Mouse (Mus musculus): Measurements from ENCODE around the gene Itga11.
"Not testable (repeated sequence)": the region's sequence is repeated elsewhere in the genome, so short reads cannot be mapped to it uniquely, and the experiment has no call there.

Itga11 gene

DNA sequence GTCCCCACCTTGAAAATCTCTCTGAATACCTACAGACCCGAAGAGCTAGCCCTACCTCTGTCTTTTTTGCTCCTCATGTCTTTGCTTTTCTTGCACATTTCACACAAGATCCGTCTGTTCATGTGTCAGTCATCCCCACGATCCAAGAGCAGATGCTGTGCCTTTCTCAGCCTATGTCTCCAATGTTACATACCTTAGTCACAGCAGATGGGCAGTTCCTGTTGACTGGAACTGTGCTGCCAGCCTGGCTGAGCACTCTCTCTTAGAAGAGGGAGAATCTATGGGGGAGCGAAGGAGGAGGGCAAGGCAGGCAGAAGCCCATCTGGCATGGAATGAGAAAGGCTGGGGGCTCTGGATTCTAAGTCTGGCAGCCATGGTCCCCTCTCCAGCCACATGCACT, 87.7 kb downstream of the Itga11 start:
- DNase-seq (ENCODE audit: low read depth): no peak

DNA sequence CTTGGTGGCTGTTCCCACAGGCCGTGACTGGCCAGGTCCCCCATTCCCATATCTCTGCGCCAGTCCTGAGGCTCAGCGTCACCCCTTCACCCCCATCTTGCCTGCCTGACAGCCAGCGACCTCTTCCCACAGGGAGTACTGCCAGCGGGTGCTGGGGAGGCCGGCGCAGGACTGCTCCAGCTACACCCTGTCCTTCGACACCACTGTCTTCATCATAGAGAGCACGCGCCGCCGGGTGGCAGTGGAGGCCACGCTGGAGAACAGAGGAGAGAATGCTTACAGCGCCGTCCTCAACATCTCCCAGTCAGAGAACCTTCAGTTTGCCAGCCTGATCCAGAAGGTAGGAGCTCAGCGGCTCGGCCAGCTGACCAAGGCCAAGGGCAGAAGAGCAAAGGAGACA, 89.8 kb downstream of the Itga11 start:
- no peak for DNase-seq (ENCODE audit: low read depth)

GRCm38 (mm10) chr9:62768361-62768760, 90.7 kb downstream of the Itga11 start:
- DNase-seq (ENCODE audit: low read depth): no peak

GRCm38 (mm10) chr9:62772746-62773145, 95.1 kb downstream of the Itga11 start:
- no peak for DNase-seq (ENCODE audit: low read depth)

DNA sequence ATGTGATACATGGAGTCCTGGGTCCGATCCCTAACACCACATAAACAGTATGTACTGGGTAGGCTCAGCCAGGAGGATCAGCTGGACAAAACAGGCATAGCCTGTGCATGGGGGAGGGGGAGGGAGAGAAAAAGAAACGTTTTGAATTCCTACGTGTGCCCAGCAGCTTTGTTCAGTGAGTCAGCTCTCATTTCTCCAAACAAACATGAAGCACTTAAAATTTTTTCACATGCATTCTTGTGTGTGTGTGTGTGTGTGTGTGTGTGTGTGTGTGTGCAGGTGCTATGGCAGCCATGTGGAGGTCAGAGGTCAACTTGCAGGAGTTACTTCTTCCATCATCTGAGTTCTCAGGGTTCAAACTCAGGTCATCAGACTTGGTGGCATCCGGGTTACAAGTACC, 97.8 kb downstream of the Itga11 start:
- DNase-seq (ENCODE audit: low read depth): no peak

GRCm38 (mm10) chr9:62777461-62777860, 99.8 kb downstream of the Itga11 start:
- DNase-seq (ENCODE audit: low read depth): peak; percentile 76

DNA sequence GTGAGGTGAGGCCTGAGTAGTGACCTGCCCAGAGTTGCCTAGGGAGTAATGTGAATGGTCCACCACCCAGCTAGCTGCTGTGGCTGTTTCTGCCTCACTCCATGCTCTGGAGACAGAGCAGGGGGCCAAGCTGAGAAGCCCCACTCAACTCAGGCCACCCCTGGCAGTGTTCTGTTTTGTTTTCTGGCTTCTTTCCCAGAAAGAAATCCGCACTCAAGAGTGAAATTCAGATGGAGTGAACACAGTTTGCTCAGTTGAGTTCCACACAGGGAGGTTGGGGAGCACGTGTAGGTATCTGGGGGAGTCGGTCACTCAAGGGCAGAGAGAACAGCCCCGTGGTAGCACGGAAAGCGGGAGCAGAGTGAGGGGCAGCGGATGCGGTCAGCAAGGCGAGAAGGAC, 101.1 kb downstream of the Itga11 start:
- no peak for DNase-seq (ENCODE audit: low read depth)

- no peak for DNase-seq (ENCODE audit: low read depth)
Measured at GRCm38 (mm10) chr9:62781965-62782364, 104.3 kb downstream of the Itga11 start.

DNA sequence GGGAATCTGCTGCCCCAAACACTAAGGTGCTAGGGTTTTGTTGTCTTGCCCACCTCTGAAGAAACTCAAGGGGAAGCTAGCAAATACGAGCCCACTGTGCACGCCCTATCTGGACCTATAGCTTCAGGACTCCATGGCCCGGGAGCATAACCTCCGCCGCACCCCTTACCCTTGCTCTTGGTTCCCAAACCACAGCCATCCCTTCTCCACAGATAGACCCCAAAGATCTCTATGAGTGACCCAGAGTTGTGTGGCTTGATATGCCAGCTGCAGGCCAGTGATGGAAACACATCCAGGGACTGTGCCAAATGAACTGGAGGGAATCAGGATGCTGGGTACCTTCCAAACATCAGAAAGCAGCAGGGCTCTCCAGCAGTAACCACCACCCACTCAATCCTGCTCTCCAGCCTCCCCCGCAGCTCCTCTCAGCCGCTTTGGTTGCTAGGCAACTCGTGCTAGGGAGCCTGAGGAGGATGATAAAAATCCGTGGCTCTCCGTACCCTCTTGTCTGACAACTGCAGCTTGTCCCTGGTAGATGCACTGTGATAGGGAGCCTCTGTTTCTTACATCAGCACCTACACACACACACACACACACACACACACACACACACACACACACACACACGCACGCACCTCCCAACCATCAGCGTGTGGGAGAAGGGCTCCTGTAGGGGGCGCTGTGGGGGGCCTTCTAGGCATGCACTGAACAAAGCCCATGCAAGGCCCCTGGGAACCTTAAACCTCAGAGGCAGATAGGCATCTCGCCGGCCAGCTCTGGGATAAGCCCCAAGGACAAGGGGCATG, 105.6 kb downstream of the Itga11 start:
- DNase-seq (ENCODE audit: low read depth): no peak

GRCm38 (mm10) chr9:62784233-62784632, 106.6 kb downstream of the Itga11 start:
- no peak for DNase-seq (ENCODE audit: low read depth)

DNA sequence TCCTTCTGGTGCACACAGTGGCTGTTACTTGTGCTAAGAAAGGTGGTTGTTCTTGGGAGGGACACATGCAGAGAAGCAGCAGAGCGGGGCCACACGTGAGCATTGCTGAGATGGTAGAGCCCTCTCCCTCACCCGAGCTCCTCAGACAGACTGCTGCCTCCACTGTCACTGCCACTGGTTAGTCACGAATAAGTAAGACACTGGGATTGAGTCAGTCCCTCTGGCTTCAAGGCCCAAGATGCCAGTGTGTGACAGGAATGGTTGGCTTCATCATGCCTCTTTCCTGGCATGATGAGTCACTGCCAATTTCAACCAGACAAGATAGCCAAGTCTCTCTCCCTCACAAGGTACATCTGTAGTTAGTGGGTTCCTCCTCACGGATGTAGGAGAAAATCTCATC, 109.1 kb downstream of the Itga11 start:
- no peak for DNase-seq (ENCODE audit: low read depth)

DNA sequence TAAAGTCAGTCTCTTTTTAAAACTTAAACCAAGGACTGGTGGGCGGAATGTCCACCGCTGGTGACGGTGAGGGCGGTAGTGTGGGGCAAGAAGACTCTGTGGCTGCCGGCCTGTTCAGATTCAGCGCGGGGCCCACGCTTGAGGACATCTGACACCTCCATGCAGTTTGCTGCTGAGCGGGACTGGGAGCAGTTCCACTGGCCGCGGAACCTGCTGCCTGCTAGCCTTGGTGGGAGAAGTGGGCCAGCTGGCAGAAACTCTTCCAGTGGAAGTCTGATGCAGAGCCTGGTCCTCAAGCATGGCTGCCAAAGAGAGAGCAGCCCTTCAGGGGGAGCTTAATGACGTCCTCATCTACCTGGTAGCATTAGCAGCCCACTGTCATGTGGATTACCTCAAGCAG, 112.2 kb downstream of the Itga11 start:
- no peak for DNase-seq (ENCODE audit: low read depth)

DNA sequence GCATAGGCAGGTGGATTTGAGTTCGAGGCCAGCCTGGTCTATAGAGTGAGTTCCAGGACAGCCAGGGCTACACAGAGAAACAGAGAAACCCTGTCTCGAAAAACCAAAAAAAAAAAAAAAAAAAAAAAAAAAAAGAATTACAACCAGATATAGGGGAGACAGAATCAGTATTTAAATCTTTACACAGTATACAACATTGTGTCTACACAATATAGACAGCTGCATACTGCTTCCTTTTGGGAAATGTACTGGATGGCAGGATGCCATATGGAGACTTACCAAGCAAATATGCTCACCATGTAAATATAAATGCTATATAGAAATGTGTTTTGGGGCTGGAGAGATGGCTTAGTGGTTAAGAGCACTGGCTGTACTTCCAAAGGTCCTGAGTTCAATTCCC, 121.6 kb downstream of the Itga11 start:
- not testable (repeated sequence) for DNase-seq (ENCODE audit: low read depth)

- no peak for DNase-seq (ENCODE audit: low read depth)
Measured at GRCm38 (mm10) chr9:62810095-62810494, 132.5 kb downstream of the Itga11 start.

- DNase-seq (ENCODE audit: low read depth): peak; percentile 76
Measured at GRCm38 (mm10) chr9:62810543-62811515, 133.2 kb downstream of the Itga11 start.

- peak; percentile 96 for DNase-seq (ENCODE audit: low read depth)
Measured at GRCm38 (mm10) chr9:62811516-62812121, 134.0 kb downstream of the Itga11 start, which contains the start of gene Fem1b. Gene Fem1b (minus strand): TSS chr9:62811934.

- DNase-seq (ENCODE audit: low read depth): no peak
Measured at GRCm38 (mm10) chr9:62812216-62813049, 134.8 kb downstream of the Itga11 start.

GRCm38 (mm10) chr9:62814751-62815150, 137.1 kb downstream of the Itga11 start:
- DNase-seq (ENCODE audit: low read depth): no peak

GRCm38 (mm10) chr9:62816323-62817098, 138.9 kb downstream of the Itga11 start:
- DNase-seq (ENCODE audit: low read depth): no peak

- no peak for DNase-seq (ENCODE audit: low read depth)
Measured at GRCm38 (mm10) chr9:62817099-62817571, 139.5 kb downstream of the Itga11 start.
